Mouse (Mus musculus): Measurements from ENCODE around the gene Cd180.

DNA sequence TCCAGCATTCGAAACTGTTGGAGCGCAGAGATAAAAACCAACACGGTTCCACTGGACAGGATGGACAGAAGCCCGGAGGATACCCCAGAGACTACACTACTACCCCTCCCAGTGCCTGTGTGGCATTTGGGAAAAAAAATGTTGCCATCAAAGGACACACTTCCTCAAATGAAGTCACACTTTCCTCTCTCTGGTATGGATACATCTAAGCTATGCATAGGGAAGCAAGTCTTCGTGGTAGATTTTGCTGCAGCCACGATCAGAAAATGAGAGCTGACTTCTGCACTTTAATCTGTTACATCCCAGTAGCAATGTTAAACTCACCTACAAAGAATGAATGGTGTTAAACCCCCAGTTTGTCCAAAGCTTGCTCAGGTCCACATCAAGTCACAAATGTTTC, 24.4 kb upstream of the Cd180 start:
- TF ChIP-seq CTCF (conservative IDR thresholded peaks at IDR 0.05; ENCODE audit: low read length) = no peak
- no peak for TF ChIP-seq NANOG (IDR thresholded peaks at IDR 0.05; ENCODE audit: borderline replicate concordance, low read length)
- no peak for TF ChIP-seq POU5F1 (IDR thresholded peaks at IDR 0.05; ENCODE audit: borderline replicate concordance, low read length)

All from E14TG2a.4 (cell line).